14 mouse cellular contexts compared by ENCODE assay signal in genomic region chr4:100298566-100298965, GRCm38 (mm10).
"Had no signal": no experiment of that assay in that cellular context is flagged by ENCODE, and none has a peak within 500 bp of the region (broad histone marks: within the 10 kb centered on the region; RNA-seq: fewer than 3 reads in every experiment).

No protein-coding gene starts in this region.

- H3K27me3 ChIP-seq: limb, embryonic 15.5 days; liver, embryonic 12.5 days; liver, embryonic 15.5 days had no signal

- H3K36me3 ChIP-seq: limb, embryonic 12.5 days; limb, embryonic 15.5 days; liver, embryonic 12.5 days; liver, embryonic 15.5 days had no signal

- ATAC-seq: liver, embryonic 12.5 days had no signal

- H3K9ac ChIP-seq: limb, embryonic 12.5 days; limb, embryonic 15.5 days; liver, embryonic 12.5 days; liver, embryonic 15.5 days had no signal

- H3K9me3 ChIP-seq: limb, embryonic 12.5 days; limb, embryonic 15.5 days; liver, embryonic 12.5 days; liver, embryonic 15.5 days had no signal

- DNase-seq: kidney, postnatal 14 days; kidney, postnatal 4 days; left cerebral cortex, postnatal 4 days; lung, adult 2 months; lung, postnatal 14 days; lung, postnatal 4 days; midbrain, embryonic 14.5 days; thymus, adult 18-20 months; thymus, postnatal 36 days had no signal

- H3K4me2 ChIP-seq: limb, embryonic 12.5 days; limb, embryonic 15.5 days; liver, embryonic 12.5 days; liver, embryonic 15.5 days; midbrain, embryonic 11.5 days had no signal

- H3K4me3 ChIP-seq: limb, embryonic 12.5 days; limb, embryonic 15.5 days; liver, embryonic 12.5 days; liver, embryonic 15.5 days had no signal

- H3K4me1 ChIP-seq: limb, embryonic 15.5 days; liver, embryonic 12.5 days; liver, embryonic 15.5 days had no signal

- H3K27ac ChIP-seq: limb, embryonic 12.5 days; limb, embryonic 15.5 days; liver, embryonic 12.5 days; liver, embryonic 15.5 days had no signal
